Comparison of ENCODE assay signal across 25 mouse cellular contexts in genomic region chr15:56956356-56956755, GRCm38 (mm10).
A peak's percentile ranks its signal among the peaks of the same experiment; 100 is the strongest.
DNase-seq lines count a peak whose midpoint lies in the region; ATAC-seq lines count a peak whose summit lies in the region.
"Had no signal": no experiment of that assay in that cellular context is flagged by ENCODE, and none has a peak within 500 bp of the region (broad histone marks: within the 10 kb centered on the region; RNA-seq: fewer than 3 reads in every experiment).

No protein-coding gene starts in this region.

- peak; percentile 24; the same call in 1 of the 2 replicates for ATAC-seq in limb, embryonic 13.5 days (ENCODE audit: low FRiP score, low read depth)
- ATAC-seq: activated CD4-positive, CD25-positive, alpha-beta regulatory T cell, adult 4 months; forebrain, embryonic 14.5 days; hindbrain, postnatal 0 days; Patski had no signal

- H3K4me1 ChIP-seq in limb, embryonic 13.5 days = 0 out of 2 replicates have a peak, but pooled peaks cover 3% of the 10 kb centered on the region
- H3K4me1 ChIP-seq in limb, embryonic 10.5 days = no peaks in the 10 kb centered on the region
- H3K4me1 ChIP-seq: forebrain, embryonic 10.5 days; heart, embryonic 13.5 days; hindbrain, embryonic 13.5 days had no signal

- no peaks in the 10 kb centered on the region for H3K36me3 ChIP-seq in limb, embryonic 13.5 days
- H3K36me3 ChIP-seq in limb, embryonic 10.5 days = no peaks in the 10 kb centered on the region
- H3K36me3 ChIP-seq: embryonic facial prominence, embryonic 13.5 days; forebrain, embryonic 10.5 days; G1E; heart, embryonic 13.5 days; hindbrain, embryonic 13.5 days had no signal

- DNase-seq in limb, embryonic 10.5 days (ENCODE audit: low spot score) = no peak
- DNase-seq in brain, adult 2 months (ENCODE audit: low read depth, low spot score) = peak; percentile 10
- DNase-seq in forelimb bud, embryonic 11.5 days (ENCODE audit: low read depth, low spot score) = peak; percentile 23
- peak; percentile 54 for DNase-seq in retina, postnatal 1 day
- no peak for DNase-seq in lung, adult 18-20 months
- DNase-seq in ovary, adult 18-20 months (ENCODE audit: low spot score) = no peak
- DNase-seq in urinary bladder, postnatal 36 days (ENCODE audit: low spot score in 2 of 2) = no peak
- DNase-seq: adrenal gland, adult 2 months; adrenal gland, postnatal 25 days; cerebellum, adult 2 months; cerebellum, postnatal 10 days; gastrocnemius, postnatal 25 days; heart, postnatal 4 days; kidney, adult 11 months had no signal

- H3K4me3 ChIP-seq in limb, embryonic 13.5 days = no peak overlapping the region
- H3K4me3 ChIP-seq in limb, embryonic 10.5 days = no peak overlapping the region
- H3K4me3 ChIP-seq: embryonic facial prominence, embryonic 13.5 days; erythroblast, embryonic 14.5 days; forebrain, embryonic 10.5 days; heart, embryonic 13.5 days; hindbrain, embryonic 13.5 days had no signal

- H3K27ac ChIP-seq in limb, embryonic 13.5 days = no peak overlapping the region
- no peak overlapping the region for H3K27ac ChIP-seq in limb, embryonic 10.5 days
- H3K27ac ChIP-seq: embryonic facial prominence, embryonic 13.5 days; forebrain, embryonic 10.5 days; heart, embryonic 13.5 days; hindbrain, embryonic 13.5 days; hindbrain, postnatal 0 days had no signal

- H3K9ac ChIP-seq in limb, embryonic 13.5 days = no peak overlapping the region
- H3K9ac ChIP-seq: embryonic facial prominence, embryonic 13.5 days; heart, embryonic 13.5 days; hindbrain, embryonic 13.5 days had no signal

- 63% methylated on average over 2 of the region's 2 CpGs for WGBS in limb, embryonic 13.5 days
- WGBS in limb, embryonic 10.5 days = 82% methylated on average over 2 of the region's 2 CpGs

- H3K9me3 ChIP-seq in limb, embryonic 13.5 days = no peaks in the 10 kb centered on the region
- H3K9me3 ChIP-seq in limb, embryonic 10.5 days (replicated peaks) = no peaks in the 10 kb centered on the region
- H3K9me3 ChIP-seq: embryonic facial prominence, embryonic 13.5 days; forebrain, embryonic 10.5 days; G1E; heart, embryonic 13.5 days; hindbrain, embryonic 13.5 days had no signal

- H3K27me3 ChIP-seq in limb, embryonic 13.5 days = no peaks in the 10 kb centered on the region
- no peaks in the 10 kb centered on the region for H3K27me3 ChIP-seq in limb, embryonic 10.5 days (ENCODE audit: low read depth, poor library complexity, severe bottlenecking)
- H3K27me3 ChIP-seq: embryonic facial prominence, embryonic 13.5 days; heart, embryonic 13.5 days; hindbrain, embryonic 13.5 days; Patski had no signal

- no peak overlapping the region for H3K4me2 ChIP-seq in limb, embryonic 13.5 days (replicated peaks)
- H3K4me2 ChIP-seq: embryonic facial prominence, embryonic 13.5 days; heart, embryonic 13.5 days; hindbrain, embryonic 13.5 days had no signal

Comparison
In these comparisons a context has a peak if more than half of its experiments do, and no peak if none do; other contexts are left out.
1. DNase-seq: peak in brain, adult 2 months (single experiment), forelimb bud, embryonic 11.5 days (single experiment) and retina, postnatal 1 day (single experiment); none in limb, embryonic 10.5 days (single experiment), lung, adult 18-20 months (0 of 2), ovary, adult 18-20 months (single experiment) and urinary bladder, postnatal 36 days (0 of 2).